Mouse (Mus musculus): Measurements from ENCODE around the gene Ston2.
A peak's percentile ranks its signal among the peaks of the same experiment; 100 is the strongest.
"Not testable (repeated sequence)": the region's sequence is repeated elsewhere in the genome, so short reads cannot be mapped to it uniquely, and the experiment has no call there.

The Ston2 gene

GRCm38 (mm10) chr12:91789801-91790200 is 1.6 kb upstream of the Ston2 start:
- DNase-seq (ENCODE audit: low spot score): peak; percentile 76

GRCm38 (mm10) chr12:91788446-91788845 is 259 bp upstream of the Ston2 start:
- not testable (repeated sequence) for DNase-seq (ENCODE audit: low spot score)

DNA sequence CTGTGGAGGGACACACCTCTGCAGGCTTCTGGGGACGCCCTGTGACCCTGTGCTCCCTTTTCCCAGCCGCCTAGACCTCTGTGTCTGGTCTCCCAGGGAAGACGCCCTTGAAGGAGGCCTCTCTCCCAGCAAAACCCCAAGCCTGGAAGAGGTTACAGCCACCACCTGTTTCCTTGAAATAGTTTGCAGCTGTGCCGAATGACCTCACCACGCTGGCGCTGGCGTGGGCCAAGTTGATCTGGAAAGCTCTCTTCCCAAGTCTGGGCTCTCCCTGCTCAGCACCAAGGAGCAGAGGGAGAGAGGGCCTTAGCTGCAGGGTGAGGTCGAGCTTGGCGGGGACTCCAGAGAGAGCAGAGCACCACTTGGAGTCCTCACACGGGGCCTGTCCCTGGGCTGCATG is 1.8 kb downstream of the Ston2 start:
- DNase-seq (ENCODE audit: low spot score): no peak

DNA sequence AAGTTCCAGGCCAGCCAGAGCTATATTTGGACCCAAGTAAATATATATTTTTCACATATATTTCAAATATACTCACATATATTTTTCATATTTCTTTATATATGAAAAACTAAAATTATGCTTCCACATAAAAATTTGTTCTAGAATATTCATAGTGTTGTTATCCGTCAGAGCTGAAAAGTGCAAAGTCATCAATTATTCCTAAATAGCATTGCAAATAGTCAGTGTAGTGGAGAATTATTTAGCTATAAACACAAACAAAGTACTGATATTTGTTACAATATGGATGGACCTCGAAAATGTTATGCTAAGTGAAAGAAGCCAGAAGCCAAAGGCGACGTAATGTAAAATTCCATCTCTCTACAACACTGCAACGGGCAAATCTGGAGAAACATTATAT is 6.8 kb downstream of the Ston2 start:
- DNase-seq (ENCODE audit: low spot score): no peak

DNA sequence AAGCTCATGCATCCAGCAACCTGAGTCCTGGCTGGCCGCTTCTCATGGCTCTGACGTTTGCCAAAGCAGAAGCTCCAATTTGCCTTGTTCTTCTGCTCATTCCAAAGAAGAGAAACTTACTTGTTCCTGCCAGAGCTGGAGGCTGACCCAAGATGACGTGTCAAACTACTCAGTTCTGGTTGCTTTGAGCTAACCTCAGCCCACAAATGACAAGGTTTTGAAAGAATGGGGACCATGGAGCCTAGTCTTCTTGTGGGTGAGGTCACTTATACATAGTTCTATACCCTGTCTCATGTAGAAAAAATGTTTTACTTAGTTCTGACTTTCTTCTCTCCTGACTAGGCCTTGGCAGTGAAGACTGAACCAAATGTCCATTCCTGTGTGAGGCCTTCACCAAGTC is 7.7 kb downstream of the Ston2 start:
- DNase-seq (ENCODE audit: low spot score): no peak

DNA sequence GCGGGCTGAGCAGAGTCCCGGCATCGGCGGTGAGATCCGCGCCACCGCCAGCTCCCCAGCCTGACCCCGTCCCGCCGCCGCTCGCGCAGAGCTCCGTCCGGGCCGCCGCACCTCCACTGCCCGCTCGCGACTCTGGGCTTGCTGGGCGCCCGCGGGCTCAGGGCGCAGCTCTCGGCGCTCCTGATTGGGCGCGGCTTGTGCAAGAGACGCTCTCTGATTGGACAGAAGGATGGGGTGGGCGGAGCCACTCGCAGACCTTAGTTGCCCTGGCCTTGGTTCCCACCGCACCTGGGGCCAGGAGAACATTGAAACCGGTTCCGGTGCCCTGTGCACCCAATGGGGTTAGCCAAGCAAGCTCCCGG is 9.2 kb downstream of the Ston2 start:
- DNase-seq (ENCODE audit: low spot score): peak; percentile 92

GRCm38 (mm10) chr12:91778211-91779003 is 9.8 kb downstream of the Ston2 start:
- DNase-seq (ENCODE audit: low spot score): no peak

- no peak for DNase-seq (ENCODE audit: low spot score)
Observed at GRCm38 (mm10) chr12:91776342-91776741, 11.8 kb downstream of the Ston2 start.

- no peak for DNase-seq (ENCODE audit: low spot score)
Observed at GRCm38 (mm10) chr12:91774811-91775284, 13.3 kb downstream of the Ston2 start.

- DNase-seq (ENCODE audit: low spot score): no peak
Observed at GRCm38 (mm10) chr12:91768871-91769270, 19.3 kb downstream of the Ston2 start.

DNA sequence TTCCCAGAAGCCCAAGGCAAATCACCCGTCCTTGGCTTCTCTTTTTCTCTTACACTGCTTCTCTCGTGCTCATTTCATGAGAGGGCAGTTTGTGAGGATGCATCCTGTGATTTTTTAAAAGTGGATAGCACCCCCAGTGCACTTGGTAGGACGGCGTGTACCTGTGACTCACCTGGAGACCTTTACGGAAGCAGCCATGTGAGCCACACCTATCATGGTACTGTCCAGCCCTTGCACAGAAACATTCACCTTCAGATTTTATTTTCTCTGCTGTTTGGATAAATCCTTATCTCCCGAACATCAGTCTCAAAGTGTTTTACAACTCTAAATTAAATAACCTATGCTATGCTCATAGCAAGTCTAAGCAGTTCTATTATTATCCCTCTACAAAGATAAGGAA is 20.0 kb downstream of the Ston2 start:
- no peak for DNase-seq (ENCODE audit: low spot score)

- DNase-seq (ENCODE audit: low spot score): peak; percentile 75
Observed at GRCm38 (mm10) chr12:91766338-91767107, 21.7 kb downstream of the Ston2 start.

DNA sequence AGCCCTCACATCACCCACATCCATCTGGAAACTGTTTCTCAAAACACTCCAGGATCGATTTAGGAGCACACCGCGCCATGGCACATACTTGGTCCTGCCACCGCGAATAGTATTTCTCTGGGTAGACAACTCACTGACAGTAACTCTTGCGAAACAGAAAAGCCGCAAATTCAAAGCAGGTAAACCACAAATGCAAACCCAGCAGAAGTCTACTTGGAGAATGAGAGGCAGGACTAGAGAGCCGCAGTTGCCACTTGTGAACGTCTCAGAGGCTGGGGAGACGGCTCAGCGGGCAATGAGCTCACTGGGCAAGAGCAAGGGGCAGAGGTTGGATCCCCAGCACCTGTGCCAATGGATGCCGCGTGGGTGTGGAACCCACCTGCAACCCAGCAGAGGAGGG is 22.7 kb downstream of the Ston2 start:
- no peak for DNase-seq (ENCODE audit: low spot score)

- no peak for DNase-seq (ENCODE audit: low spot score)
Observed at GRCm38 (mm10) chr12:91765054-91765453, 23.1 kb downstream of the Ston2 start.

DNA sequence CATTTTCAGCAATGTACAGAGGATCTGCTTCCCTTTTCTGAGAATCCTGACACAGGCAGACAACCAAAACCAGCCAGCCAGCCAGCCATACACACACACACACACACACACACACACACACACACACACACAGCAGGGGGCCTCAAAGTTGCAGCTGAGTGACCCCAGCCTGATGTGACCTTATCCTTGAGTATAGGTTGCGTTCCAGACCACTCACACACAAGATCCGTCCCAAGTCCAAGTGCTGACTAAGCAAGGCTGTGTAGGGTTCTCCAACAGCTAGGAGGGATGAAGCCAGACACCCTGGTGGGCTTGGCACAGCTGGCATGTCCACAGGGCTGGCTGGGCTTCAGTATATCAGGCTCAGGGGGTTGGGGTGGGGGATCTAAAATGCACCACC is 23.7 kb downstream of the Ston2 start:
- DNase-seq (ENCODE audit: low spot score): peak; percentile 28

DNA sequence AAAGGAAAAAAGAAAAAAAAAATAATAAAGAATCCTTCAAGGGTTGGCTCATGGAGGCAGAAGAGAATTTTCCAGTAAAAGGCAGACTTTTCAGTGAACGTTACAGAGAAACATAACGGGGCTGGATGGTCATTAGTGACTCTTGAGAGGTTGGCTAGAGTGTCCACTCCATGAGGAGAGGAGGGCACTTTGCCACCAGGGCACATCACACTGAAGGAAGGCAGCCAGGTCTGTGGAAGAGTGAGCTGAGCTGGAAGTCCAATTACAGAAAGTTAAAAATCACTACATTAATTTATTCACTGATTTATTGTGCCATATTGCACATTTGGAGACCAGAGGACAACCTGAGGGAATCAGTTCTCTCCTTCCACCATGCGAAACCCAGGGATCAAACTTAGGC is 28.4 kb downstream of the Ston2 start:
- no peak for DNase-seq (ENCODE audit: low spot score)

GRCm38 (mm10) chr12:91757854-91758562 is 30.2 kb downstream of the Ston2 start:
- DNase-seq (ENCODE audit: low spot score): no peak

GRCm38 (mm10) chr12:91756562-91757166 is 31.5 kb downstream of the Ston2 start:
- no peak for DNase-seq (ENCODE audit: low spot score)

DNA sequence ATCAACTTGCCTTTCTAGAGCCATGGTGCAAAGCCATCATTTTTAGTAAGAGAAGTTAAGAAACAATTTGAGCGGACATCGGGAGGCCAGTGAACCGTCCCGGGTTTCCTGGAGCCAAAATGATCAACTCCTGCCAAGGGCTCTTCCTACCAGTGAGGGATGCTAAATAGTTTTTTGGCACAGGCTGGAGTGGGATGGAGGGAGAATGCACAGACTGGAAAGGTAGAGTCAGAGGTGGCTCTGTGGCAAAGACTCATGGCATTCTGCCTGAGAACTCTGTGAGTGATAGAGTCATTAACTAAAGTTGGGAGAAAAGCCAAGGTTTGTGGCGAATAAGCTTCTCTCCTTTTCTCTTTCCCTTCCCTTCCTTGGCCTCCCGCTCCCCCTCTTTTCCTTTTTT is 33.6 kb downstream of the Ston2 start:
- DNase-seq (ENCODE audit: low spot score): no peak

DNA sequence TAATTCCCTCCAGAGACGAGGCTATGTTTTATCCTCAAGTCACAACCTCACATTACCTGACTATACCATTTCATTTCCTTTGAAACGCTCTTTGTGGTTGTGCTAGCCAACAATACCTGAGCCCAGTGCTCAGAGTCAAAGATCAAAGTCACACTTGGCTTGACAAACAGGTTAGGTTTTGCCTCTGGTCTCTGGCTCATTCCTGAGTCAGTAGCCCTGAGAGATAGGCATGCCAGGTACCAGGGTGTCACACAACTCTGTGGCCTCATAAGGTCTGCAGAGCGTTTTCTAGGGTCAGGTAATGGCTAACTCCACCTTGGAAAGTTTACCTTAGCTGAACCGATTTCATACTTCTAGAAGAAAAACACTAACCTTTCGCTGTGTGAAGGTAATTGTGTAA is 35.5 kb downstream of the Ston2 start:
- no peak for DNase-seq (ENCODE audit: low spot score)

DNA sequence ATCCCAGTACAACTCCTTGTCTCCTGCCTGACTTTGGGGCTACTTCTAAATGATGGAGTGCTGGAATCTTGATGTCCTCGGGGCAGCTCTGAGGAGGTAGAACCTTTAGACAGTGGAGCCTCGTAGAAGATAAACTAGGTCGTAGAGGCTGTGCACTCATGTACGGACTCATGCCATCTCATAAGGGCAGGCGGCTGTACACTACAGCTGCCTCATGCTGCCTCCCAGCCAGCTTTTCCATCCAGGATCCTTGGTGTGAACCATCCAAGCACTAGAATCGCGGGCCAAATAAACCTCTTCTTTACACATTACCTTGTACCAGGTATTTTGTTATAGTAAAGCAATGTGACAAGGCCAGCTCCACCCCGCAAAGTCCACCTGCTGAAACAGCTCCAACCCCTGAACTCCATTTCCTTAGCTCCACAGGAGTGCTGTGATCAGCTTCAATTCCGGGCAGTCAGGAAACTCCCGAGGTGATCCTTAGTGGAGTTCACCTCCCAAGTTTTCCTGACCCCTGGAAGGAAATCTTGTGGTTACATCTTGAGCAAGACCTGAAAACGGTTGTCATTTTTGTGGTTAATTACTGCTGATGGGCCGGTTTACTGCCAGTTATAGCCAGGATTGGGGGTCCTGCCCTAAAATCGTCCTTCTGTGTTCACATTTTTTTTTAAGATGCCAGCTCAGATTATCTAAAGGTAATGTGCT is 36.1 kb downstream of the Ston2 start:
- no peak for DNase-seq (ENCODE audit: low spot score)
